Mouse (Mus musculus) neural tube, embryonic 15.5 days (tissue): ENCODE data around the gene Gm21969. TPM values are rescaled to one million over a fixed set of nuclear protein-coding genes. Genes with fewer than 3 reads are reported as not detected.

Experiments
- ATAC-seq: fragments of 200-750 bp; cut with Nextera tagmentation; 2 replicates; pipeline ENCODE4 v1.8.0; 2017; ENCODE audit warnings: mild to moderate bottlenecking, moderate TSS enrichment, moderate library complexity; ENCODE audit not compliant: low FRiP score
- H3K27ac ChIP-seq: fragments of 300-500 bp; sonication (generic); replicated peaks from 2 replicates; pipeline ENCODE4 v1.5.1; 2015; ENCODE audit warnings: mild to moderate bottlenecking, inconsistent platforms
- H3K27me3 ChIP-seq: fragments of 300-500 bp; sonication (generic); replicated peaks from 2 replicates; pipeline ENCODE4 v1.6.1; 2015; ENCODE audit warnings: inconsistent platforms
- H3K36me3 ChIP-seq: fragments of 300-500 bp; sonication (generic); 2 replicates; pipeline ENCODE4 v1.6.1; 2015; ENCODE audit warnings: inconsistent platforms
- H3K4me1 ChIP-seq: fragments of 300-500 bp; sonication (generic); 2 replicates; pipeline ENCODE4 v1.6.1; 2015; ENCODE audit warnings: inconsistent platforms
- H3K4me2 ChIP-seq: fragments of 300-500 bp; sonication (generic); 2 replicates; pipeline ENCODE4 v1.6.1; 2015; ENCODE audit warnings: inconsistent platforms, mild to moderate bottlenecking, moderate library complexity
- H3K4me3 ChIP-seq: fragments of 300-500 bp; sonication (generic); replicated peaks from 2 replicates; pipeline ENCODE4 v1.5.1; 2015; ENCODE audit warnings: mild to moderate bottlenecking, inconsistent platforms
- H3K9ac ChIP-seq: fragments of 300-500 bp; sonication (generic); replicated peaks from 2 replicates; pipeline ENCODE4 v1.6.1; 2015; ENCODE audit warnings: mild to moderate bottlenecking, inconsistent platforms
- H3K9me3 ChIP-seq: fragments of 300-500 bp; sonication (generic); replicated peaks from 2 replicates; pipeline ENCODE4 v1.6.1; 2016; ENCODE audit warnings: inconsistent platforms
- WGBS: fragments of 180-500 bp; shearing (Covaris S2); methylation state at CpG from one replicate; pipeline ENCODE4 v1.1.7; 2015; ENCODE audit warnings: mixed read lengths; 5-methylcytosine and 5-hydroxymethylcytosine counted together
- polyA plus RNA-seq: library from polyadenylated mRNA; unstranded; fragments of >200 nt; fragmentation: Nextera tagmentation; extraction: Ambion mirVana; gene quantifications from 2 replicates; pipeline ENCODE4 v1.2.1, GENCODE M21; 2015

Gm21969 gene
- polyA plus RNA-seq, 1 experiment from 2014 or later, result not detected

DNA sequence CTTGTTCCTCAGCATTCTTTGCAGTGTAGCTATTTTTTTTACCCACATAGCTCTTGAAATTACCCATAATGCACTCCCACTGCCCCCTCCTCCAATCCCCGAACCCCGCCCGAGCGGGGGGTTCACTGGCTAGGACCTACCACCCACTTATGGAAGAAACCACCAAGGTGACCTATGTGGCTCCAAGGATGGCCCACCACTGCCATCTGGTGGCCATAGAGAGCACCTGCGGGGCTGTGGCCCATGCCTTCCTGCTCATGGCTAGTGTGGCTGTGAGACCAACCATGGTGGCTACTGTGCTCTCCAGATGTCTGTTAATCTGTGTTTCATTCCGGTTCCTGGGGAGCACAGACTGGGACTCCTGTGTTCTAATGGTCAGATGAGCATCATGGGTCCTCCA is 66.9 kb downstream of the Gm21969 start:
- no peaks in the 10 kb centered on the region for H3K27me3 ChIP-seq
- no peaks in the 10 kb centered on the region for H3K36me3 ChIP-seq
- no peak overlapping the region for H3K4me3 ChIP-seq
- 9% methylated on average over 6 of the region's 6 CpGs for WGBS
- H3K27ac ChIP-seq, result no peak overlapping the region
- H3K4me1 ChIP-seq, result no peaks in the 10 kb centered on the region
- no peak for ATAC-seq
- no peak overlapping the region for H3K9ac ChIP-seq
- no peak overlapping the region for H3K4me2 ChIP-seq
- H3K9me3 ChIP-seq, result no peaks in the 10 kb centered on the region

- no peaks in the 10 kb centered on the region for H3K4me1 ChIP-seq
- 0 out of 2 replicates have a peak, but pooled peaks cover 5% of the 10 kb centered on the region for H3K9me3 ChIP-seq
- no peak overlapping the region for H3K27ac ChIP-seq
- WGBS, result 50% methylated on average over 9 of the region's 9 CpGs
- no peak for ATAC-seq
- H3K36me3 ChIP-seq, result no peaks in the 10 kb centered on the region
- no peak overlapping the region for H3K4me3 ChIP-seq
- no peak overlapping the region for H3K4me2 ChIP-seq
- H3K9ac ChIP-seq, result no peak overlapping the region
- H3K27me3 ChIP-seq, result no peaks in the 10 kb centered on the region
Observed at GRCm38 (mm10) chr4:139675696-139676095, 72.7 kb downstream of the Gm21969 start.

GRCm38 (mm10) chr4:139683728-139684638 is 81.0 kb downstream of the Gm21969 start:
- WGBS, result 84% methylated on average over 22 of the region's 22 CpGs
- H3K9me3 ChIP-seq, result no peaks in the 10 kb centered on the region
- no peaks in the 10 kb centered on the region for H3K4me1 ChIP-seq
- H3K9ac ChIP-seq, result no peak overlapping the region
- no peak overlapping the region for H3K27ac ChIP-seq
- H3K36me3 ChIP-seq, result no peaks in the 10 kb centered on the region
- H3K4me2 ChIP-seq, result no peak overlapping the region
- no peaks in the 10 kb centered on the region for H3K27me3 ChIP-seq
- no peak overlapping the region for H3K4me3 ChIP-seq
- no peak for ATAC-seq

GRCm38 (mm10) chr4:139684639-139685017 is 81.6 kb downstream of the Gm21969 start:
- Histone ChIP-seq H3K27me3 (no peaks in the 10 kb centered on the region), H3K9ac (no peak overlapping the region), H3K4me2 (no peak overlapping the region), H3K4me3 (no peak overlapping the region), H3K36me3 (no peaks in the 10 kb centered on the region), H3K9me3 (no peaks in the 10 kb centered on the region), H3K4me1 (0 out of 2 replicates have a peak, but pooled peaks cover 1% of the 10 kb centered on the region), H3K27ac (no peak overlapping the region)
- ATAC-seq, result no peak
- WGBS, result 12% methylated on average over 3 of the region's 3 CpGs

- H3K9me3 ChIP-seq, result no peaks in the 10 kb centered on the region
- no peak overlapping the region for H3K27ac ChIP-seq
- WGBS, result 51% methylated on average over 9 of the region's 9 CpGs
- H3K36me3 ChIP-seq, result no peaks in the 10 kb centered on the region
- no peak overlapping the region for H3K4me2 ChIP-seq
- H3K9ac ChIP-seq, result no peak overlapping the region
- ATAC-seq, result no peak
- H3K4me3 ChIP-seq, result no peak overlapping the region
- H3K27me3 ChIP-seq, result no peaks in the 10 kb centered on the region
- 0 out of 2 replicates have a peak, but pooled peaks cover 6% of the 10 kb centered on the region for H3K4me1 ChIP-seq
Observed at GRCm38 (mm10) chr4:139688058-139688457, 85.1 kb downstream of the Gm21969 start.

- no peak overlapping the region for H3K9ac ChIP-seq
Observed at GRCm38 (mm10) chr4:139689627-139690269, 86.8 kb downstream of the Gm21969 start.

DNA sequence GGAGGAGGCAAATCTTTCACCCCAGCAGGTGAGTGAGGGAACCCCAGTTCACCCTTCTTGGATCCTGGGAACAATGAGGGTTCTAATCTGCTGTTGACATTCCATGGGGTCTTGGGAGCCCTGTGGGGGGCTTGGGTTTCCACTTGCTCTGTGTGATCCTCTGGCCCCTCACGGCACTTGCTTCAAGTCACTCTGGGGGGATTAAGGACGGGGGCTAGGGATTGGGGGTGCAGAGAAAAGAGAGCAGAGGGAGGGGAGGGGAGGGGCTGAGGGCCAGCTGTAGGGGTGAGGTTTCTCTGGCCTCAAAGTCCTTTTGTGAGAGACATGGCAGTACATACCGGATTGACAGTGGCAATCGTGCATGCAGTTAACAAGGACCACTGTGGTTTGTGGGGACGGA is 90.3 kb downstream of the Gm21969 start:
- H3K9me3 ChIP-seq, result no peaks in the 10 kb centered on the region
- H3K4me2 ChIP-seq, result no peak overlapping the region
- H3K4me3 ChIP-seq, result no peak overlapping the region
- H3K27me3 ChIP-seq, result peaks cover 6% of the 10 kb centered on the region; the same call in 1 of the 2 replicates
- no peak overlapping the region for H3K27ac ChIP-seq
- H3K4me1 ChIP-seq, result peaks cover 13% of the 10 kb centered on the region; the same call in 1 of the 2 replicates
- WGBS, result 49% methylated on average over 5 of the region's 5 CpGs
- ATAC-seq, result no peak
- H3K36me3 ChIP-seq, result no peaks in the 10 kb centered on the region
- H3K9ac ChIP-seq, result no peak overlapping the region

More at GRCm38 (mm10) chr4:139689627-139690269, 86.8 kb downstream of the Gm21969 start:
- Histone ChIP-seq H3K4me2 (no peak overlapping the region), H3K36me3 (no peaks in the 10 kb centered on the region), H3K27ac (no peak overlapping the region), H3K27me3 (peaks cover 6% of the 10 kb centered on the region; the same call in 1 of the 2 replicates), H3K4me1 (0 out of 2 replicates have a peak, but pooled peaks cover 6% of the 10 kb centered on the region), H3K4me3 (no peak overlapping the region), H3K9me3 (no peaks in the 10 kb centered on the region)
- ATAC-seq, result no peak
- WGBS, result 44% methylated on average over 7 of the region's 7 CpGs

DNA sequence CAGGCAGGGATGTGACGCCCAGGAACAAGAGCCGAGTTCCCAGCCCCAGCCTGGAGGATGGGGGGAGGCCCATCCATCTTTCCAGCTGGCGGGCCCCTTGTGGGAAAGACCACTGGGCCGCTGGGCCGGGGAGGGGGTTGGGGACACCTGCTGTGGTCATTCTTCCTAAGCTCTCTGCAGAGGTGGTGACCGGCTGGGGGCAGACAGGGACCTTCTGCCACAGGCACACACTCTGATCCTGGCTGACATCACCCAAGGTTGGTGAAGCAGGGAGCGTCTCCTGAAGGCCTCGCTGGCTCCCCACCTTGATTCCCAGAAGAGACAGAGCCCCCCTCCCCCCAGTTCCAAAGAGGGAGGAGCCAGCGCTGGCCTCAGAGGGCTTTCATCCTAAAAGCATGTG is 94.8 kb downstream of the Gm21969 start:
- 5% methylated on average over 9 of the region's 9 CpGs for WGBS

GRCm38 (mm10) chr4:139698602-139699001 is 95.6 kb downstream of the Gm21969 start:
- Histone ChIP-seq H3K4me2 (no peak overlapping the region), H3K27me3 (peaks cover 4% of the 10 kb centered on the region; the same call in 1 of the 2 replicates), H3K4me1 (peaks cover 7% of the 10 kb centered on the region; the same call in 1 of the 2 replicates), H3K9ac (no peak overlapping the region), H3K36me3 (no peaks in the 10 kb centered on the region), H3K4me3 (no peak overlapping the region), H3K9me3 (no peaks in the 10 kb centered on the region), H3K27ac (no peak overlapping the region)
- no peak for ATAC-seq
- whole genome bisulfite sequencing, result 56% methylated on average over 8 of the region's 8 CpGs

More for the DNA sequence above, 94.8 kb downstream of the Gm21969 start:
- H3K4me2 ChIP-seq, result no peak overlapping the region
- H3K9ac ChIP-seq, result 0 out of 2 replicates have a peak overlapping the region, but pooled peaks have one; percentile 7
- H3K4me3 ChIP-seq, result no peak overlapping the region
- H3K4me1 ChIP-seq, result peaks cover 7% of the 10 kb centered on the region; the same call in 1 of the 2 replicates
- no peaks in the 10 kb centered on the region for H3K36me3 ChIP-seq
- H3K27me3 ChIP-seq, result peaks cover 6% of the 10 kb centered on the region; the same call in 1 of the 2 replicates
- no peak overlapping the region for H3K27ac ChIP-seq
- no peaks in the 10 kb centered on the region for H3K9me3 ChIP-seq
- ATAC-seq, result no peak

- Histone ChIP-seq H3K4me3 (no peak overlapping the region), H3K4me2 (no peak overlapping the region), H3K27me3 (no peaks in the 10 kb centered on the region), H3K27ac (no peak overlapping the region), H3K4me1 (peaks cover under 1% of the 10 kb centered on the region; the same call in 1 of the 2 replicates), H3K36me3 (no peaks in the 10 kb centered on the region), H3K9me3 (no peaks in the 10 kb centered on the region), H3K9ac (no peak overlapping the region)
- no peak for ATAC-seq
- 84% methylated on average over 4 of the region's 4 CpGs for WGBS
Observed at GRCm38 (mm10) chr4:139702914-139703313, 99.9 kb downstream of the Gm21969 start.

DNA sequence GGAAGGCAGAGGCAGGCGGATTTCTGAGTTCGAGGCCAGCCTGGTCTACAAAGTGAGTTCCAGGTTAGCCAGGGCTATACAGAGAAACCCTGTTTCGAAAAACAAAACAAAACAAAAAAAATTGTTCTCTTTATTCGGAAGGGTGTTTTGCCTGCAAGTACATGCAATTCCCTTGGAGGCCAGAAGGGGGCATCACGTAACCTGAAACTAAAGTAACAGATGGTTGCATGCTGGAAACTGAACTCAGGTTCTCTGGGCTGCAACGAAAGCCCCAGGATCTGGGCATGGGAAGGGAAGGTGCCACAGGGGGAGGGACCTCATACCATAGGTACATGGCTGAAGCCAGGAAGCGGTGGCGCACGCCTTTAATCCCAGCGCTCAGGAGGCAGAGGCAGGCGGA is 100.5 kb downstream of the Gm21969 start:
- H3K4me1 ChIP-seq, result no peaks in the 10 kb centered on the region
- H3K9me3 ChIP-seq, result no peaks in the 10 kb centered on the region
- H3K27me3 ChIP-seq, result no peaks in the 10 kb centered on the region
- no peak overlapping the region for H3K4me2 ChIP-seq
- H3K36me3 ChIP-seq, result no peaks in the 10 kb centered on the region
- H3K9ac ChIP-seq, result no peak overlapping the region
- no peak for ATAC-seq
- H3K27ac ChIP-seq, result no peak overlapping the region
- 84% methylated on average over 11 of the region's 11 CpGs for WGBS
- no peak overlapping the region for H3K4me3 ChIP-seq
